Mouse (Mus musculus) limb, embryonic 13.5 days (tissue): Measurements from ENCODE around the gene Rbfox3. TPM values are rescaled to one million over a fixed set of nuclear protein-coding genes. Genes with fewer than 3 reads are reported as not detected.

Experiments
- ATAC-seq: fragments of 200-750 bp; cut with Nextera tagmentation; 2 replicates; pipeline ENCODE4 v1.8.0; 2017; ENCODE audit warnings: low read depth, moderate number of reproducible peaks, moderate TSS enrichment; ENCODE audit not compliant: low FRiP score
- H3K27ac ChIP-seq: fragments of 300-500 bp; sonication (generic); 2 replicates; pipeline ENCODE4 v1.5.1; 2015; ENCODE audit warnings: inconsistent platforms, mild to moderate bottlenecking, moderate library complexity
- H3K27me3 ChIP-seq: fragments of 300-500 bp; sonication (generic); 2 replicates; pipeline ENCODE4 v1.6.1; 2015; ENCODE audit warnings: mild to moderate bottlenecking, inconsistent platforms
- H3K36me3 ChIP-seq: fragments of 300-500 bp; sonication (generic); 2 replicates; pipeline ENCODE4 v1.6.1; 2015; ENCODE audit warnings: inconsistent platforms, mild to moderate bottlenecking, moderate library complexity
- H3K4me1 ChIP-seq: fragments of 300-500 bp; sonication (generic); 2 replicates; pipeline ENCODE4 v1.6.1; 2015; ENCODE audit warnings: inconsistent platforms
- H3K4me2 ChIP-seq: fragments of 300-500 bp; sonication (generic); replicated peaks from 2 replicates; pipeline ENCODE4 v1.6.1; 2015; ENCODE audit warnings: inconsistent platforms, mild to moderate bottlenecking, moderate library complexity
- H3K4me3 ChIP-seq: fragments of 300-500 bp; sonication (generic); 2 replicates; pipeline ENCODE4 v1.5.1; 2015; ENCODE audit warnings: moderate library complexity, mild to moderate bottlenecking, inconsistent platforms
- H3K9ac ChIP-seq: fragments of 300-500 bp; sonication (generic); 2 replicates; pipeline ENCODE4 v1.6.1; 2015; ENCODE audit warnings: mild to moderate bottlenecking, inconsistent platforms
- H3K9me3 ChIP-seq: fragments of 300-500 bp; sonication (generic); 2 replicates; pipeline ENCODE4 v1.6.1; 2016; ENCODE audit warnings: inconsistent platforms
- WGBS: fragments of 180-500 bp; shearing (Covaris S2); methylation state at CpG from one replicate; pipeline ENCODE4 v1.1.7; 2015; 5-methylcytosine and 5-hydroxymethylcytosine counted together
- polyA plus RNA-seq: library from polyadenylated mRNA; unstranded; fragments of >200 nt; fragmentation: Nextera tagmentation; extraction: Ambion mirVana; gene quantifications from 2 replicates; pipeline ENCODE4 v1.2.1, GENCODE M21; 2015

Gene Rbfox3
- polyA plus RNA-seq, 1 experiment from 2014 or later, result 0.93 TPM

- Histone ChIP-seq H3K27me3 (no peaks in the 10 kb centered on the region), H3K36me3 (no peaks in the 10 kb centered on the region), H3K4me3 (no peak overlapping the region), H3K4me1 (no peaks in the 10 kb centered on the region), H3K4me2 (no peak overlapping the region), H3K9me3 (no peaks in the 10 kb centered on the region), H3K9ac (no peak overlapping the region), H3K27ac (no peak overlapping the region)
- no peak for ATAC-seq
- whole genome bisulfite sequencing, result 73% methylated on average over 10 of the region's 10 CpGs
Measured at GRCm38 (mm10) chr11:118832793-118833481, 78.5 kb downstream of the Rbfox3 start.

DNA sequence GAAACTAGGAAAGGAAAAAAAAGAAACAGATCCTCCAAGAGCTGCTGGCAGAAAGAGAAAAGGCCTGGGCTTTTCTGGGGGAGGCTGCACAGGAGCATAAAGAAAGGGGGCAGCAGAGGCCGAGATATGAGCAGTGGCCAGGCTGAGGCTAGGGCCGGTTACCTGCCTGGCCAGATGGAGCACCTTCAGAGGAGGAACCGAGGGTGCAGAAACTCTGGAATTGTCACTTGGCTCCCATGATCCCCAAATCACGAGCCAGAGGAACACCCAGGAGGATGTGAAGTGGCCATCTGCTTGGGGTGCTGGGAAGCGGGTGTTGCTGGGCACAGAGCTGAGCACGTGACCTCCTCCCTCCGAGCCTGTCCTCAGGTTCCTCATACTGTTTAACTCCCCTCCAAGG, 79.7 kb downstream of the Rbfox3 start:
- 71% methylated on average over 7 of the region's 7 CpGs for WGBS
- H3K4me2 ChIP-seq, result no peak overlapping the region
- ATAC-seq, result no peak
- no peaks in the 10 kb centered on the region for H3K9me3 ChIP-seq
- H3K4me1 ChIP-seq, result no peaks in the 10 kb centered on the region
- no peak overlapping the region for H3K27ac ChIP-seq
- no peaks in the 10 kb centered on the region for H3K27me3 ChIP-seq
- H3K36me3 ChIP-seq, result no peaks in the 10 kb centered on the region
- no peak overlapping the region for H3K4me3 ChIP-seq
- no peak overlapping the region for H3K9ac ChIP-seq

GRCm38 (mm10) chr11:118825280-118826094, 85.9 kb downstream of the Rbfox3 start:
- WGBS, result 61% methylated on average over 25 of the region's 25 CpGs
- H3K36me3 ChIP-seq, result no peaks in the 10 kb centered on the region

DNA sequence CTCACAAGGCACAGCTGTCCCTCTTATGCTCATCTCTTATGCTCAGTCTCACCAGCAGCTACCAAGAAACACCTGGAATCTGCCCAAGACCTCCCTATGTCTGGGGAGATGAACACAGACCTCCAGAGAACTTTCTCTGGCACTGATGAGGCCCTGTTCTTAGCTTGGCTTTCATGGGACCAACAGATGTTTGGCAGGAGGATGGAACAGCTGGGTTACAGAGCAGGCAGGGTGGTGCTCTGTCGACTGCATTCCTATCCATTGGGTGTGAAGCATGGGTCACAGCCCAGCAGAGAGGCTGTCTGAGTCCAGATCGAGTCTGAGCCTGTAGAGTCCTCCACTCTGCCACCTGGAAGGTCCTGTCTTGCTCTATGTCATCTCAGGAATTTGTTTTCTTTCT, 90.0 kb downstream of the Rbfox3 start:
- WGBS, result 42% methylated on average over 2 of the region's 2 CpGs
- no peak overlapping the region for H3K4me3 ChIP-seq

More at GRCm38 (mm10) chr11:118825280-118826094, 85.9 kb downstream of the Rbfox3 start:
- Histone ChIP-seq H3K9me3 (no peaks in the 10 kb centered on the region), H3K9ac (no peak overlapping the region), H3K27me3 (no peaks in the 10 kb centered on the region), H3K27ac (no peak overlapping the region), H3K4me3 (no peak overlapping the region), H3K4me2 (no peak overlapping the region), H3K4me1 (0 out of 2 replicates have a peak, but pooled peaks cover 3% of the 10 kb centered on the region)
- no peak for ATAC-seq

GRCm38 (mm10) chr11:118818528-118818927, 92.9 kb downstream of the Rbfox3 start:
- 95% methylated on average over 8 of the region's 8 CpGs for WGBS
- Histone ChIP-seq H3K9ac (no peak overlapping the region), H3K27ac (no peak overlapping the region), H3K4me2 (no peak overlapping the region), H3K4me3 (no peak overlapping the region), H3K9me3 (no peaks in the 10 kb centered on the region), H3K27me3 (no peaks in the 10 kb centered on the region), H3K36me3 (no peaks in the 10 kb centered on the region), H3K4me1 (peaks cover 11% of the 10 kb centered on the region)
- no peak for ATAC-seq

More for the DNA sequence above, 90.0 kb downstream of the Rbfox3 start:
- H3K9me3 ChIP-seq, result no peaks in the 10 kb centered on the region
- H3K27me3 ChIP-seq, result no peaks in the 10 kb centered on the region
- no peak overlapping the region for H3K27ac ChIP-seq
- H3K36me3 ChIP-seq, result no peaks in the 10 kb centered on the region
- ATAC-seq, result no peak
- no peak overlapping the region for H3K9ac ChIP-seq
- H3K4me2 ChIP-seq, result no peak overlapping the region
- H3K4me1 ChIP-seq, result 0 out of 2 replicates have a peak, but pooled peaks cover 3% of the 10 kb centered on the region

DNA sequence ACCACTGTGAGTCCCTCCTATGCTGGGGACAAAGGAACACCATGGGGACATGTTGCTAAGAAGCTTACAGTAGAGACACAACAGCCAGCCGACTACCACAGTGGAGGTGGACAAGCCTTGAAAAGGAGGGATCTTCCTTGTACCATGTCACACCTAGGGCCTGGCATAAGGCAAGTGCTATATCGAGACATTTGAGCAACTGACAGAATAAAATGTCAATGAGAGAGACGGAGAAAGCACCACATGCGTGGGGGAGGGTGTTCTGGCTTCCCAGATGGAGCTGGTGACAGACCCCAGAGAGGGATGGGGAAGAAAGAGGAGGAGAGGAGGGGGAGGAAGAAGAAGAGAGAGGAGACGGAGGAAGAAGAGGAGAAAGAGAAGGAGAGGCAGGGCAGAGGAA, 96.3 kb downstream of the Rbfox3 start:
- Histone ChIP-seq H3K4me1 (peaks cover 13% of the 10 kb centered on the region), H3K9me3 (no peaks in the 10 kb centered on the region), H3K27me3 (no peaks in the 10 kb centered on the region), H3K36me3 (no peaks in the 10 kb centered on the region), H3K4me2 (no peak overlapping the region), H3K9ac (no peak overlapping the region), H3K4me3 (no peak overlapping the region), H3K27ac (no peak overlapping the region)
- no peak for ATAC-seq
- 75% methylated on average over 5 of the region's 5 CpGs for WGBS

DNA sequence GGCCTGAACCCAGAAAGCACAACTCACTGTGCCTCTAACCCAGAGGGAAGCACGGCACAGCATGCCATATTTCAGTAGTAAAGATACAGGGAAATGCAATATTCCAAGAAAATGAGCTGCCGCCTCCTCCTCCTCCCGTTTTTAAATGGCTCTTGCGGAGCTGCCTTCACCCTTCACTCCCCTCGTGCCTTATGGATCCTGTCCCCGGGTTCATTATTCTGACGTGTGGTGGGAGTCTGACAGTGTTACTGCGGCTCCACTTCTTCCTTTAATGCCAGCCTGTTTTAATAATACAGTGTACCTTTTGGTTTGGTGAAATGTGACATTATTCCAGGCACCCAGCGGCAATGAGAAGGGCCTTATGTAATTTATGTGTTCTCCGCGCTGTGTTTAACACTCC, 97.5 kb downstream of the Rbfox3 start:
- Histone ChIP-seq H3K9ac (no peak overlapping the region), H3K27me3 (no peaks in the 10 kb centered on the region), H3K4me3 (no peak overlapping the region), H3K27ac (no peak overlapping the region), H3K4me1 (peaks cover 13% of the 10 kb centered on the region), H3K36me3 (no peaks in the 10 kb centered on the region), H3K4me2 (no peak overlapping the region; the same call in 1 of the 2 replicates), H3K9me3 (no peaks in the 10 kb centered on the region)
- 22% methylated on average over 11 of the region's 11 CpGs for WGBS
- no peak for ATAC-seq

GRCm38 (mm10) chr11:118811404-118811803, 100.0 kb downstream of the Rbfox3 start:
- Histone ChIP-seq H3K36me3 (no peaks in the 10 kb centered on the region), H3K9me3 (no peaks in the 10 kb centered on the region), H3K4me1 (peaks cover 21% of the 10 kb centered on the region), H3K27ac (no peak overlapping the region), H3K9ac (no peak overlapping the region), H3K4me2 (no peak overlapping the region), H3K27me3 (no peaks in the 10 kb centered on the region), H3K4me3 (no peak overlapping the region)
- WGBS, result 91% methylated on average over 7 of the region's 7 CpGs
- ATAC-seq, result no peak

GRCm38 (mm10) chr11:118807511-118807910, 103.9 kb downstream of the Rbfox3 start:
- H3K4me2 ChIP-seq, result no peak overlapping the region
- no peak overlapping the region for H3K4me3 ChIP-seq
- no peaks in the 10 kb centered on the region for H3K27me3 ChIP-seq
- no peaks in the 10 kb centered on the region for H3K9me3 ChIP-seq
- no peak overlapping the region for H3K27ac ChIP-seq
- H3K36me3 ChIP-seq, result no peaks in the 10 kb centered on the region
- peaks cover 8% of the 10 kb centered on the region; the same call in 1 of the 2 replicates for H3K4me1 ChIP-seq
- H3K9ac ChIP-seq, result no peak overlapping the region
- no peak for ATAC-seq
- 34% methylated on average over 15 of the region's 15 CpGs for WGBS

DNA sequence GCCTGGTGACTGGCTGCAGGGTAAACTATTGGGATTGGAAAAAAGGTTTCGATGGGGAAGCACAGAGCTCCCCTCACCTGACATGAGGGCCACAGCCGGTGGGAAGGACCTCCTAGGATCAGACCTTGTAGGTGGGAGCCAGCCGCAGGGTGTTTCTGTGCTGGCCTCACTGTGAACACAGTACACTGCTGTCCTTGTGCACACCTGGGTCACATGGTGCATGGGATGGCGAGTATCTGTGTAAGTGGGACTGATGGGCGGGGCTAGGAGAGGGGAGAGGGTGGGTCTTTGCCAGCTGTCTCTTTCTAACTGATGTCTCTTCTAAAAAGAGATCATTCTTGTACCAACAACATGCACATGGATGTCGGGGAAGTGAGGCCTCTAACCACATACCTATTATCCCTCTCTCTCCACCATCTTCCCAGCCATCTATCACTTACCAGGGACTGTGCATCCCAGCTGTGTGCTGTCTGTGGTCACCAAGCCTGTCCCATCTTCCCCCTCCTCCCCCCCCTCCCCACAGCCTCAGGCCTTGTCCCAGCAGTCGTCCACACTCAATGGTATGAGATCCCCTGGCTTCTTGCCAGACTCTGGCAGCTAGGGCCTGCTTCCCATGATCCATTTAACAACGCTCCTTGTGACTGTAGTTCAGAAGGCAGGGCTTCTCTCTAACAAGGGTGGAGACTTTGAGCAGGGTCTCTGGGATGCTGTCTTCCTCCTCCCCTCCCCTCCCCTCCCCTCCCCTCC, 116.4 kb downstream of the Rbfox3 start:
- no peaks in the 10 kb centered on the region for H3K27me3 ChIP-seq
- H3K4me2 ChIP-seq, result no peak overlapping the region
- no peak overlapping the region for H3K27ac ChIP-seq
- ATAC-seq, result peak; percentile 30
- no peaks in the 10 kb centered on the region for H3K36me3 ChIP-seq
- H3K4me3 ChIP-seq, result no peak overlapping the region
- H3K4me1 ChIP-seq, result peaks cover 43% of the 10 kb centered on the region
- H3K9ac ChIP-seq, result no peak overlapping the region
- H3K9me3 ChIP-seq, result no peaks in the 10 kb centered on the region
- WGBS, result 51% methylated on average over 8 of the region's 8 CpGs

GRCm38 (mm10) chr11:118793639-118794021, 117.8 kb downstream of the Rbfox3 start:
- Histone ChIP-seq H3K9ac (no peak overlapping the region), H3K27ac (peak overlapping the region; percentile 35; the same call in 1 of the 2 replicates), H3K4me1 (peaks cover 43% of the 10 kb centered on the region), H3K36me3 (no peaks in the 10 kb centered on the region), H3K9me3 (no peaks in the 10 kb centered on the region), H3K4me2 (no peak overlapping the region), H3K27me3 (no peaks in the 10 kb centered on the region), H3K4me3 (no peak overlapping the region)
- 43% methylated on average over 16 of the region's 16 CpGs for WGBS
- ATAC-seq, result no peak
